Mouse (Mus musculus) CH12F3 (cell line): ENCODE measurements around the gene Ahnak2.

ENCODE experiments used
- in situ Hi-C: fragments of 300-500 bp; cut with MboI; formaldehyde crosslinking; loops from 2 replicates; pipeline ENCODE4 v1.14.3; 2020; ENCODE audit warnings: low sequenced_read_pairs

Ahnak2 gene

GRCm38 (mm10) chr12:112797672-112798331 lies 4.7 kb downstream of the Ahnak2 start:
- in situ Hi-C loops, result loop anchor here (5.0 kb wide), 1 partner anchor 51 kb away; no protein-coding TSS in a partner anchor

GRCm38 (mm10) chr12:112796551-112797510 lies 5.6 kb downstream of the Ahnak2 start:
- in situ Hi-C loops, result loop anchor here (5.0 kb wide), 1 partner anchor 50 kb away; no protein-coding TSS in a partner anchor

- in situ Hi-C loops, result loop anchor here (5.0 kb wide), 1 partner anchor 48 kb away; no protein-coding TSS in a partner anchor
Observed at GRCm38 (mm10) chr12:112795466-112796104, 6.9 kb downstream of the Ahnak2 start.

GRCm38 (mm10) chr12:112794998-112795397 lies 7.5 kb downstream of the Ahnak2 start:
- in situ Hi-C loops, result loop anchor here (5.0 kb wide), 1 partner anchor 48 kb away; no protein-coding TSS in a partner anchor

- in situ Hi-C loops, result no loop called here
Observed at GRCm38 (mm10) chr12:112794356-112794816, 8.1 kb downstream of the Ahnak2 start.

- in situ Hi-C loops, result no loop called here
Observed at GRCm38 (mm10) chr12:112793601-112794355, 8.7 kb downstream of the Ahnak2 start.

GRCm38 (mm10) chr12:112791026-112791425 lies 11.4 kb downstream of the Ahnak2 start:
- in situ Hi-C loops, result no loop called here

GRCm38 (mm10) chr12:112774481-112774880 lies 28.0 kb downstream of the Ahnak2 start:
- in situ Hi-C loops, result no loop called here

GRCm38 (mm10) chr12:112774026-112774425 lies 28.4 kb downstream of the Ahnak2 start:
- in situ Hi-C loops, result no loop called here

- in situ Hi-C loops, result no loop called here
Observed at GRCm38 (mm10) chr12:112773366-112773765, 29.1 kb downstream of the Ahnak2 start.

GRCm38 (mm10) chr12:112772306-112772705 lies 30.2 kb downstream of the Ahnak2 start:
- in situ Hi-C loops, result no loop called here

GRCm38 (mm10) chr12:112770396-112770795 lies 32.1 kb downstream of the Ahnak2 start:
- in situ Hi-C loops, result no loop called here

- in situ Hi-C loops, result no loop called here
Observed at GRCm38 (mm10) chr12:112769751-112770150, 32.7 kb downstream of the Ahnak2 start.

GRCm38 (mm10) chr12:112769031-112769430 lies 33.4 kb downstream of the Ahnak2 start:
- in situ Hi-C loops, result no loop called here

GRCm38 (mm10) chr12:112768166-112768565 lies 34.3 kb downstream of the Ahnak2 start:
- in situ Hi-C loops, result no loop called here

- in situ Hi-C loops, result no loop called here
Observed at GRCm38 (mm10) chr12:112767036-112767890, 35.2 kb downstream of the Ahnak2 start.

GRCm38 (mm10) chr12:112766586-112766985 lies 35.9 kb downstream of the Ahnak2 start:
- in situ Hi-C loops, result no loop called here

- in situ Hi-C loops, result no loop called here
Observed at GRCm38 (mm10) chr12:112764991-112765390, 37.5 kb downstream of the Ahnak2 start.

GRCm38 (mm10) chr12:112764141-112764540 lies 38.3 kb downstream of the Ahnak2 start:
- in situ Hi-C loops, result no loop called here
